Mouse (Mus musculus) gastrocnemius, adult 2 months (tissue): ENCODE data around the gene Cx3cr1. TPM values are rescaled to one million over a fixed set of nuclear protein-coding genes. Genes with fewer than 3 reads are reported as not detected.

Experiments
- DNase-seq: peaks from one replicate; pipeline ENCODE4 v3.0.0; 2022
- H3K27ac ChIP-seq: fragments of 200-600 bp; 2 replicates; pipeline ENCODE4 v1.8.1; 2022; ENCODE audit warnings: mild to moderate bottlenecking
- H3K4me3 ChIP-seq: fragments of 200-600 bp; 2 replicates; pipeline ENCODE4 v1.8.1; 2022; ENCODE audit warnings: mild to moderate bottlenecking, moderate library complexity
- CTCF ChIP-seq: fragments of 200-600 bp; IDR thresholded peaks from 2 replicates; pipeline ENCODE4 v1.8.1; 2022; ENCODE audit warnings: antibody characterized with exemption, mild to moderate bottlenecking, moderate library complexity
- intact Hi-C: fragments of 180-260 bp; cut with DNase I; formaldehyde crosslinking; loops from one replicate; pipeline ENCODE4 v1.15.1; 2025
- total RNA-seq, 2 experiments: library from RNA; stranded (reverse); gene quantifications; 2 replicates each; pipeline ENCODE4 v1.2.3; 2021

Gene Cx3cr1
- total RNA-seq, 2 experiments from 2014 or later = 0.15 to 0.20 TPM

DNA sequence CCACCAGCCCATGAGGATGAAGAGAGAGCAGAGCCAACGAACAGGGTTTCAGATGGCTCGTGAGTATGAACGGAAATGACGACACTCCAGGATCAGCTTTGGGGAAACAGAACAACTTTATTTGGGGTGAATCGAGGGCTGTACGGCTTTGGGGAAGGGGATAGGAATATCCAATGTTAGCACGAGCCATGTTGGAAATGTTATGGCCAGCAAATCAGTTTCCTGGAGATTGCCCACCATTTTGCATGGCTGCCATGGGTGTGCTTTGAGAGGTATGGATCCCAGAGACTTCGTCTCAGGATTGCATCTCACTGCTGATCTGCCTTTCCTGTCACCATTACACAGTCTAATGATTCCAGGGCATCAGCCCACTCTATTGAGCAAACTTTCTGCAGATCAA lies 29.6 kb upstream of the Cx3cr1 start:
- TF ChIP-seq CTCF = no peak
- intact Hi-C loops = no loop called here
- H3K4me3 ChIP-seq = no peak overlapping the region
- DNase-seq = no peak
- H3K27ac ChIP-seq = no peak overlapping the region

DNA sequence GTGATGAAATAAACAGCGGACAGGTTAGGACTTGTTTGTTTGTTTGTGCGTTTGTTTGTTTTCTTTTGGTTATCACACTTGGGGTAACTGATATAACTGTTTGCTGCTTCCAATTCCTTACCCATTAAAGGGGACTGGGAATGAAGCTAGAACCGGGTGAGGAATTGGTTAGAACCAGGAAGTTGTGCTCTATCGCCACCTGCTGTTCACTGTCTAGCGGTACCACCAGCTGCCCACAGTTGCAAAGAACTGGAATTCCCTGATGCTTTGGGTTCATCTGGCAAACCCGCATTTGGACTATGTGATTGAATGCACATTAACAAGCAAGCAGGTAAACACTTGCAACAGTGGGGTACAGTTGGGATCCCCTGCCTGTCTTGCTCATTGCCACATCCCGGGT lies 29.0 kb upstream of the Cx3cr1 start:
- intact Hi-C loops = loop anchor here (1.0 kb wide), 1 partner anchor 71 kb away; no protein-coding TSS in a partner anchor
- Histone ChIP-seq H3K27ac (no peak overlapping the region), H3K4me3 (no peak overlapping the region)
- peak; percentile 87 for TF ChIP-seq CTCF
- peak; percentile 65 for DNase-seq

DNA sequence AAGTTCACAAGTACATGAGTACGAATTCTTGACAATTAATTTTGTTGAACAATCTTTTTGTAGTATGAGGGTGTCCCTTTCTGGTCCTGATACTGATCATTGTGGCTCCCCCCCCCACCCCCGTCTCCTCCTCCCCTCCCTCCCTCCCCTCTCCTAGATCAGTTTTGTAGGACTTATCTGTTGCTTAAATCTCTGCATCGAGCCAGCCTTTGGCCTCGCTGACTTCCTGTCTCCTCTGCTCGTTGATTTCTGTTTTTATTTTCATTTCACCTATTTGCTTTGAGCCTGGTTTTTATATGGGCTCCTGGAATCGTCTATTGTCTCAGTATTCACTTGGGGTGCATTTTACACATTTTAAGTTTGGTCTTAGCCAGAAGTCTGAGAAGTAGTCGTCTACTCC lies 26.2 kb upstream of the Cx3cr1 start:
- Histone ChIP-seq H3K4me3 (no peak overlapping the region), H3K27ac (no peak overlapping the region)
- DNase-seq = no peak
- TF ChIP-seq CTCF = no peak
- intact Hi-C loops = no loop called here

DNA sequence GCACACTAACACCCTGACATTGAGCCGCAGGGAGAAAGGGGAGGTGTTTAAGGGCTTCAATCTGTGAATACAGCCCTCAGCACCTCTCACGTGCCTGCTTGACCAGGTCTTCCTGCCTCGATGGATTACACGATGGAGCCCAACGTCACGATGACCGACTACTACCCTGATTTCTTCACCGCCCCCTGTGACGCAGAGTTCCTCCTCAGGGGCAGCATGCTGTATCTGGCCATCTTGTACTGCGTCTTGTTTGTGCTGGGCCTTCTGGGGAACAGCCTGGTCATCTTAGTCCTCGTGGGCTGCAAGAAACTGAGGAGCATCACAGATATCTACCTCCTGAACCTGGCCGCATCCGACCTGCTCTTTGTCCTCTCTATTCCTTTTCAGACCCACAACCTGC lies 24.0 kb upstream of the Cx3cr1 start:
- no peak overlapping the region for H3K4me3 ChIP-seq
- DNase-seq = no peak
- H3K27ac ChIP-seq = no peak overlapping the region
- intact Hi-C loops = no loop called here
- TF ChIP-seq CTCF = no peak

DNA sequence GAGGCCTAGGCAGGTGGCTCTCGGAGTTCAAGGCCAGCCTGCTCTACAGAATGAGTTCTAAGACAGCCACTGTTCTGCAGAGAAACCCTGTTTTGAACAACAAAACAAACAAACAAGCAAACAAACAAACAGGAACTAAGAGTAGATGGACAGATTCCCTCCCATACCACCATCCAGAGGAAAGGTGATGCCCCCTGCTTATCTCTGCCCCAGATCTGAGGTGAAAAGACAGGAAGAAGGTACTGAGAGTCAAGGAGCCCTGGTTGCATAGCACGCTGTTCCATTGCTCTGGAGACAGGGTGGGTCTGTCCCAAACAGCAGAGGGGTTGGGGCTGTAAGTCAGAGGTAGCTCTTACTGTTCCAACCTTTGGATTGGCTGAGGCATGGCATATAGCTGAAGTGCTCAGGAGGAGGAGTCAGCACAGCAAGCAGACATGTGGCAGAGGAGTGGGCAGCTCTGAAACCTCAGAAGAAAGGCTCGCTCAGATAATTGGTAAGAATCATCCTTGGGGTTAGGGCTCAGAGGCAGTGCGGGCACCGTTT lies 22.1 kb upstream of the Cx3cr1 start, which contains the start of gene Ccr8:
Gene Ccr8, plus strand, starts transcription at position 419 of the 543 bp plus-strand sequence.
- no peak for TF ChIP-seq CTCF
- Histone ChIP-seq H3K27ac (no peak within 1 kb of the TSS), H3K4me3 (no peak within 1 kb of the TSS)
- DNase-seq = no peak
- intact Hi-C loops = no loop called here

DNA sequence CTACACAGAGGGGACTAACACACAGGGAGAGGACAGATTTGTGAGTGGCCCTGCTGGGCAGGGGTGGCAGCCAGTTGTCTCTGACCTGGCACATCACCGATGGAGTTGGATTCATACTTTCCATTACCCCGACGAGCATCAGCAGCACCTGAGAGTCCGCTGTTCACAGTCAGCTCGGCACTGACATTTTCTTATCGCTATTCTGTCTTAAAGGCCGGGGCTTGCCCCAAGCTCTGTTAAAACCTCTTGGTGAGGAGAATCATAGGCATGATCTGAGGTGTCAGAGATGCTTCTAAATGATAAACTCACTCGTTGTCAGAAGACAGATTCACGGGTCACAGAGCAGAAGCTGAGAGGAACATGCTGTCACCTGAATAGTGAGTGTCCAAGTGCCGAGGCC lies 21.4 kb upstream of the Cx3cr1 start:
- no peak for DNase-seq
- no peak for TF ChIP-seq CTCF
- intact Hi-C loops = no loop called here

DNA sequence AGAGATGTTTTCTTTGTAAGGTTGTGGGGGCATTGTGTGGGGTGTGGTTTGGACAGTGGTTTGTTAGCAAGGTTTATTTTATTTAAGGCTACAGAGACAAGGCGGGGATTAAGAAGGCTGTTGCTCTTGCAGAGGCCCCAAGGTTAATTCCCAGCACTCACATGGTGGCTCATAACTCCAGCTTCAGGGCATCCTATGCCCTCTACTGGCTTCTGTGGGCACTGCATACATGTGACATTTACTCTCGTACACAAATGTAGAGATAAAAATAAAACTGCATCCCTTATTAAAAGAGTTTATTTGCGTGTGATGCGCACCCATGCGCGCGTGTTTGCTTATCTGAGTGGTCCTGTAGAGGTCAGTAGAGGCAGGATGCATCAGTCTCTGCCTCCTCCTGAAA lies 19.4 kb upstream of the Cx3cr1 start:
- DNase-seq = no peak
- Histone ChIP-seq H3K27ac (no peak overlapping the region), H3K4me3 (no peak overlapping the region)
- TF ChIP-seq CTCF = peak; percentile 7; the same call in 1 of the 2 replicates
- intact Hi-C loops = no loop called here

More for the DNA sequence above, 21.4 kb upstream of the Cx3cr1 start:
- H3K4me3 ChIP-seq = no peak overlapping the region
- H3K27ac ChIP-seq = no peak overlapping the region

DNA sequence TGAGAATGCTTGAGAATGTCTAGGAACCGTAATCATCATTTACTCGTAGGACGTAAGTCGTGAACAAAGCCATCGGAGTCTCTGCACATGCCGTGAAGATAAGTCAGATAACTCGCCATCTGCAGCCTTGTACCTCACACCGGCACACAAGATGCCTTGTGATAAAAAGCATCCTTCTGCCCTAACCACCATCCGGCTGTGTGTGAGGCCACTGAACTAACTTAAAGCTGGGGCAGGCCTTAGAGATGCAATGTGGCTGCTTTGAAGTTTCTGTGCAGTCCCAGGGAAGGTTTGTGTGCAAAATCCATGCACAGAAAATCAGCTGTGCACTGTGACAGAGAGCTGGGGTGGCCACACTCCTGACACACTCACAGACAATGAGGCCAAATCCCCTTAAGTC lies 14.7 kb upstream of the Cx3cr1 start:
- no peak for DNase-seq
- intact Hi-C loops = no loop called here
- Histone ChIP-seq H3K27ac (no peak overlapping the region), H3K4me3 (no peak overlapping the region)
- no peak for TF ChIP-seq CTCF

DNA sequence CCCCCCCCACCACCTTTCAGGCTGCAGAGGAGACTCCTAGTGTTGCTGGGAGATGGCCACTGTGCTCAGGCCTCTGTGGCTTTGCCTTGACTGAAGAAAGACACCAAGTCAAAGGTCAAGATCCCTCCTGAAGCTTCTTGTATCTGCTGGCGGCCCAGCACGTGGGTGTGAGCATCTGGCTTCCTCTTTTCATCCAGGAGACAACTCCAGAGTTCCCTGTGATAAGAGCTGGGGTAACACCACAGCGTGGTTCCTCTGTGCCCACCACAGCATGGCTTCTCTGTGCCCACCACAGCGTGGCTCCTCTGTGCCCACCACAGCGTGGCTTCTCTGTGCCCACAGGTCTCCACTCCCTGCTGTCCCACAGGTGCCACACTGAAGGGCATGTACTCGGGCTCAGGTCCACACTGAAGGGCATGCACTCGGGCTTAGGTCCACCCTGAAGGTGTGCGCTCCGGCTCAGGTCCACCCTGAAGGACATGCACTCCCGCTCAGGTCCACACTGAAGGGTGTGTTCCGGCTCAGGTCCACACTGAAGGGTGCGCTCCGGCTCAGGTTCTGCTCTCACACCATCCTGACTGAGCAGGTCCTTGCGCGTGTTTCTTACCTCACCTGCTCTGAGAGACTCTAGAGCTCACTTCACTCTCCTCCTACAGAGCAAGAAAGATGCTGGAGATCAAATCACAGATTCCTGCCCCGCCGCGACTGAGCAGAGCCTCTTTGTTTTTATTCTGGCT lies 13.6 kb upstream of the Cx3cr1 start:
- no peak overlapping the region for H3K27ac ChIP-seq
- intact Hi-C loops = no loop called here
- H3K4me3 ChIP-seq = no peak overlapping the region
- DNase-seq = no peak
- no peak for TF ChIP-seq CTCF

DNA sequence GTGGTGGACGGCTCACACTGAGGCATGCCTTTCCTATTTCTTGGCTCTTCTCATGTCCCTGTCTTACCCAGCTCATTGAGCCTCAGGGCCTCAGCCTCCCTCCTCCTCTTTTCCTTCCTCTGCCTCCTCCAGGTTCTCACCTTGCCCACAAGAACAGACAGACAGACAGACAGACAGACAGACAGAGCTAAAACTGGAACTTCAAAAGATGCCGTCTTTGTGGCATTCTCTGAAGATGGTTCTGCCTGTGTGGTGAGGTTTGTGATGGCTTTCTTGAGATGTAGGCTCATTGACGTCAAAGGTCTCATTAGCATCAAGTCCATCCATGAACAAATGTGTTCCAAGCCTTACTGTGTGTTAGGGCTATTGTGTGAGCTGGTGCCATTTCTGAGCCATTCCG lies 13.0 kb upstream of the Cx3cr1 start:
- intact Hi-C loops = no loop called here
- DNase-seq = no peak

DNA sequence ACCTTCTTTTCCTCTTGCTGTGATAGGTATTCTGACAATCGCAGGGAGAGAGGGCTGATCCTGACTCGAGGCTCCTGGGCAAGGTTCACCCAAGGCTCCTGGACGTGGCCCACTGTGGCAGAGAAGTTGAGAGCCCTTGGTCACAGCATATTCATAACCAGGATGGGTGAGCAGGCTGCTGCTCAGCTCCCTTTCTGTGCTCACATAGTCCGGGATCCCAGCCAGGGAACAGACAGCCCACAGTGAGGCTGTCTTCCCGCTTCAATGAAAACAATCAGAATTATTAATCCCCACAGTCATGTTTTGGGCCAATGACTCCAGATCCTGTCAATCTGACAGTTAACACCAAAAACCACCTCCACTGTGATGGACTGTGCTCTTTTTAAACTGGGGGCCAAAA lies 12.3 kb upstream of the Cx3cr1 start:
- DNase-seq = no peak
- no peak overlapping the region for H3K27ac ChIP-seq
- intact Hi-C loops = no loop called here
- no peak for TF ChIP-seq CTCF
- H3K4me3 ChIP-seq = no peak overlapping the region

More for the DNA sequence above, 13.0 kb upstream of the Cx3cr1 start:
- no peak for TF ChIP-seq CTCF
- Histone ChIP-seq H3K27ac (no peak overlapping the region), H3K4me3 (no peak overlapping the region)

DNA sequence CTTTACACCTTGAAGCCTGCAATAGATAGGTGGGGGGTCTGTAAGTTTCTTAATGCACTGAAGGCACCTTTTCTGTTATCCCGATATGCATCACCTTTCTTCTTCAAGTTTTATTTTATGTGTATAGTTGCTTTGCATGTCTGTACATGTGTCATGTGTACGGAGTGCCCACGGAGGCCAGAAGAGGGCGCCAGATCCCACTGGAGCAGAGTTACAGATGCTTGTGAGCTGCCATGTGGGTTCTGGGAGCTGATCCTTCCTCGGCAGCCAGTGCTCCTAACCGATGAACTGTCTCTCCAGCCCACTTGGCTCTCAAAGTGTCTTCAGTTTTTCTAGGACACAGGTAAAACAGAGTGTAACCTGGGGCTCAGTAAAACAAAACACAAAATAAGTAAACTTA lies 11.6 kb upstream of the Cx3cr1 start:
- intact Hi-C loops = no loop called here

DNA sequence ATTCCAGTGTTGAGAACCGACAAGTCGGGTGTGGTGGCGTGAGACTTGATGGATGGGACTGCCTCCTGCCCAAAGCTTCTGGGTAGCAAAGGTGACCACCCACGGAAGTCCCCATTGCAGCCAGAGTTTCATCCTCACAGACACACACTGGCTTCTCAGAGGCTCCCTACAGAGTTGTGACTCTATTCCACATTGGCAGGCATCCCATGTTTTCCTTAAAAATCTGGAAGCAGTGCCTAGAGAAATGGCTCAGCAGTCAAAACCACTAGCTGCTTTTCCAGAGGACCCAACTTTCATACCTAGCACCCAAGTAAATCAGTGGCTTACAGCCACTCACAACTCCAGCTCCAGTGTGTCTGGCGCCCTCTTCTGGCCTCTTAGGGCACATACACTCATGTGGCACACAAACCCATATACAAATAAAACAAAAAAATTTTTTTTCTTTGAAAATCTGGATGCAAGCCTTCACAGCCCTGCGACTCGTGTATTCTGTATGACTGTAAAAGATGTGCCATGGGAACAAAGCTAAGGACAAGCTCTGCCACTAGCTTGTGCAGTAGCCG lies 10.9 kb upstream of the Cx3cr1 start:
- intact Hi-C loops = no loop called here
- no peak overlapping the region for H3K27ac ChIP-seq
- H3K4me3 ChIP-seq = no peak overlapping the region
- TF ChIP-seq CTCF = peak; percentile 17; the same call in 1 of the 2 replicates
- no peak for DNase-seq

More for the DNA sequence above, 11.6 kb upstream of the Cx3cr1 start:
- Histone ChIP-seq H3K27ac (no peak overlapping the region), H3K4me3 (no peak overlapping the region)
- no peak for DNase-seq
- TF ChIP-seq CTCF = no peak; the same call in 1 of the 2 replicates
